Mouse (Mus musculus) forelimb bud, embryonic 11.5 days (tissue): ENCODE measurements at regions not wholly inside any gene's neighbourhood (a gene's known extent, or its start where the extent isn't known, plus 50 kb on each side); places are given as distances from the start of the nearest gene placed in this dataset.
A peak's percentile ranks its signal among the peaks of the same experiment; 100 is the strongest.
"Not testable (repeated sequence)": the region's sequence is repeated elsewhere in the genome, so short reads cannot be mapped to it uniquely, and the experiment has no call there.

Experiments used
- DNase-seq: peaks from one replicate; pipeline ENCODE4 v3.0.0-alpha.2; 2012; ENCODE audit warnings: low read depth, low spot score

GRCm38 (mm10) chr8:113489436-113490107 lies 145.8 kb upstream of the Mon1b start:
- no peak for DNase-seq

GRCm38 (mm10) chr8:113490891-113491290 lies 144.5 kb upstream of the Mon1b start:
- DNase-seq, result no peak

- DNase-seq, result peak; percentile 48
Observed at GRCm38 (mm10) chr8:113496896-113497295, 138.5 kb upstream of the Mon1b start.

GRCm38 (mm10) chr8:113502671-113503070 lies 132.7 kb upstream of the Mon1b start:
- no peak for DNase-seq

GRCm38 (mm10) chr8:113512856-113513255 lies 122.5 kb upstream of the Mon1b start:
- DNase-seq, result no peak

- DNase-seq, result no peak
Observed at GRCm38 (mm10) chr8:113513886-113514730, 121.3 kb upstream of the Mon1b start.

GRCm38 (mm10) chr8:113514731-113515375 lies 120.5 kb upstream of the Mon1b start:
- not testable (repeated sequence) for DNase-seq

GRCm38 (mm10) chr8:113516176-113516575 lies 119.2 kb upstream of the Mon1b start:
- DNase-seq, result peak; percentile 83

- DNase-seq, result no peak
Observed at GRCm38 (mm10) chr8:113517912-113518311, 117.5 kb upstream of the Mon1b start.

GRCm38 (mm10) chr8:113523561-113523960 lies 111.8 kb upstream of the Mon1b start:
- no peak for DNase-seq

- DNase-seq, result no peak
Observed at GRCm38 (mm10) chr8:113531116-113531665, 104.2 kb upstream of the Mon1b start.

- DNase-seq, result no peak
Observed at GRCm38 (mm10) chr8:113532881-113533280, 102.5 kb upstream of the Mon1b start.

GRCm38 (mm10) chr8:113541437-113541836 lies 94.0 kb upstream of the Mon1b start:
- DNase-seq, result no peak

GRCm38 (mm10) chr8:113542082-113542481 lies 93.3 kb upstream of the Mon1b start:
- DNase-seq, result no peak

GRCm38 (mm10) chr8:113542713-113543112 lies 92.7 kb upstream of the Mon1b start:
- DNase-seq, result no peak

- no peak for DNase-seq
Observed at GRCm38 (mm10) chr8:113549200-113549599, 86.2 kb upstream of the Mon1b start.

- DNase-seq, result no peak
Observed at GRCm38 (mm10) chr8:113551454-113552273, 83.7 kb upstream of the Mon1b start.

- DNase-seq, result no peak
Observed at GRCm38 (mm10) chr8:113552826-113553225, 82.6 kb upstream of the Mon1b start.

GRCm38 (mm10) chr8:113554700-113555455 lies 80.5 kb upstream of the Mon1b start:
- no peak for DNase-seq

GRCm38 (mm10) chr8:113556994-113557393 lies 78.4 kb upstream of the Mon1b start:
- no peak for DNase-seq
